Mouse (Mus musculus) liver, embryonic 14.5 days (tissue): ENCODE results near the gene E2f3.
A peak's percentile ranks its signal among the peaks of the same experiment; 100 is the strongest.

Experiments
- CTCF ChIP-seq: IDR thresholded peaks from 2 replicates; pipeline ENCODE4 v1.5.1; 2016; ENCODE audit warnings: antibody characterized with exemption, low read depth, control low read depth
- EP300 ChIP-seq: IDR thresholded peaks from 2 replicates; pipeline ENCODE4 v1.6.1; 2016; ENCODE audit warnings: antibody characterized with exemption, low read depth

GRCm38 (mm10) chr13:29985855-29986755 lies at the start of gene E2f3:
- no peak for TF ChIP-seq CTCF
- TF ChIP-seq EP300, result peak; percentile 4; the same call in 1 of the 2 replicates
